Mouse (Mus musculus) cerebellum, adult (tissue): ENCODE measurements around the gene Ppfia1.

ENCODE experiments used
- ATAC-seq: cut with Nextera tagmentation; 2 replicates; pipeline ENCODE4 v1.9.2; 2017; ENCODE audit warnings: mild to moderate bottlenecking, moderate library complexity, mixed read lengths; ENCODE audit not compliant: insufficient number of reproducible peaks, low FRiP score, low TSS enrichment

The Ppfia1 gene

DNA sequence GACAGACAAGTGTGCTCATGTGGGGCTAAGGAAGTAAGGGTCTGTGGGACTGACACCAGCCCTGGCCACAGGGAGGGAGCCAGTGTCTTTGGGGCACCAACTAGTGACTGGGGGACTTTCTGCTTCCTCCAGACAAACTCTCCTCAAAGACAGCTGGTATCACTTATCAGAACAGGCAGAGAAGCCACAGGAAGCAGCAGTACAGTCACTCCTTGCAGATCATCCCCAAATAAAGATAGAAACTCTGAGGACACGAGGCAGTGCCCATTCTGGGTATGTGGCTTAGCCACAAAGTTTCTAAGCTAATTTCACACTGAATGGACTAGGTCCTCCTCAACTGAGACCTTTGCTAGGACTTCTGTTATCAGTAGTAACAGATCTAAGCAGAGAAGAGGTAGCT lies 60.6 kb downstream of the Ppfia1 start:
- no peak for ATAC-seq

GRCm38 (mm10) chr7:144490201-144490873 lies 63.2 kb downstream of the Ppfia1 start:
- ATAC-seq: no peak

- ATAC-seq: no peak
Observed at GRCm38 (mm10) chr7:144489067-144489774, 64.3 kb downstream of the Ppfia1 start.

- no peak for ATAC-seq
Observed at GRCm38 (mm10) chr7:144480314-144480713, 73.2 kb downstream of the Ppfia1 start.

DNA sequence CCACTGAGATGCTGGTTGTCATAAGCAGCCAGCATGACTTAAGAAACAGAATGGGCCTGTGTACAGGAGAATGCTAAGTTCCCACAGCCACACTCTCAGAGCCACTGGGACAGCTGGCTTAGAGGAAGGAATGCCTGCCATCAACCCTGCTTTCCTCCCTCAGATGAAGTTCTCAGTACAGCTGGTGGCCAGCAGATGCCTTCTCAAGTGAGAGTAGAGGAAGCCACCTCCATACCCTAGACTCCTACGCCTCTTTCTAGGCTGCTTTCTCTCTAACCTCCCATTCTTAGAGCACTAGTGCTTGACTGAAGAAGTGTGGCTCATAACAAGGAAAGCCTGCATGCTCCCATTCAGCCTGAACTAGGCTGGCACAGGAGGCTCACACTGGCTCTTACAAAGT lies 74.0 kb downstream of the Ppfia1 start:
- no peak for ATAC-seq

- no peak for ATAC-seq
Observed at GRCm38 (mm10) chr7:144475741-144476140, 77.8 kb downstream of the Ppfia1 start.

- ATAC-seq: no peak
Observed at GRCm38 (mm10) chr7:144473486-144473885, 80.0 kb downstream of the Ppfia1 start.

DNA sequence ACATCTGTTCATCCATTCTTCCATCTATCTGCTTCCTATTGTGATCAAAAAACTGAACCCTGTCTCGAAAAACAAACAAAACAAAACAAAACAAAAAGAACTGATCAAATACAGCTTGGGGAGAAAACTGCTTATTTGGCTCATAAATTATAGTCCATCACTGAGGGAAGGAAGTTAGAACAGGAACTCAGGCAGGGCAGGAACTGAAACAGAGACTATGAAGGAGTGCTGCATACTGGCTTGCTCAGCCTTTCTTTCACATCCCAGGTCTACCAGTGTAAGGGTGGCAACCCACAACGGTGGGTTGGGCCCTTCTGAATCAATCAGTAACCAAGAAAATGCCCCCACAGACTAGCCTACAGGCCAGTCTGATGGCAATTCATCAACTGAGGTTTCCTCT lies 82.4 kb downstream of the Ppfia1 start:
- ATAC-seq: no peak

DNA sequence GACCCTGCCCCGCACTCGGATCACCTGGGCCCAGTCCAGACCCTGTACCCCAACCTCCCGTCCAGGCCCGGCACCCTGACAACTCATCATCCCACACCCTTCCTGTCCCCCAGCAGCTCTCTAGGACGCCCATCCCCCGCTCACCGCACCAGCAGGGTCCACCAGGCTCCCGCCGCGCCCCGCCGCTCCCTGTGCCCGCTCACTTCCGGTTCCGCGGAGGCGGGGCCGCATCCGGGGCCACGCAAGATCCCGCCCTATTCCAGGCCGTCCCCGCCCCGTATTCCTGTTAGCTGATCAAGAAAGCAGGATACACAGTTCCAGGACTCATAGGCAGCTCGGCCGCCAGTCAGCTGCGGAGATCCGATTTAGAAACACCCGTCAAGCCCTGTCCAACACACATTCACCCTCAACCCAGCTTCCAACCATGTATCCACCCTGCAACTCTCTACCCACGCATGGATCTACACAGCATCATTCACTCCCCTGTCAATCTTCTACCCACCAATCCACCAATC lies 82.9 kb downstream of the Ppfia1 start, which contains the start of gene Cttn:
TSS of gene Cttn (minus strand) at position 465 of the 515 bp plus-strand sequence.
- ATAC-seq: peak; percentile 88

DNA sequence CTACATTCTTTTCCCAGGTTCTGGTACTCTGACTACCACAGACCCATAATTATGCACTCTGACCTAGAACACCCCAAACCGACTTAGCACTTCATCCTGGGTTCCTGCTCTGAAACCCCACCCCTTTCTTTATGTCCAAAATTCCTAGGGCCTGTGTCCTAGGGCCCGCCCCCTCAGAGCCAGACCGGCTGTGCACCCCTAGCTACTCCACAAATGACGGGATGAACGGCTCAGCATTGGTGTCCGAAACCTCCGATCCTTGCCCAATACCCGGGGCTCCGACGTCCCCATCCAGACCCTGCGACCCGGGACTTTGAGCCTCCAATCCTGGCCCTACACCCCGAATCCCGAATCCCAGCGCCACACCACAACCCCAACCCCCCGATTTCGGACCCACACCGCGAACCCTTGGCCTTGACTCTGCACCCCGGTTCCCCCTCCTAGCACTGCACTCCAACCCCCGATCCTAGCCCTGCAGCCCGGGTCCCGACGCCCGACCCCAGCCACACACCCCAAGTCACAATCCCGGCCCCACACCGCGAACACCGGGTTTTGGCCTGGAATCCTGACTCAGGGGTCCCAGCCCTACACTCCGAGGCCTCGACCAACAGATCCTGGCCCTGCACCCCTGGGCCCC lies 83.5 kb downstream of the Ppfia1 start:
- ATAC-seq: no peak

- ATAC-seq: no peak
Observed at GRCm38 (mm10) chr7:144469181-144469641, 84.3 kb downstream of the Ppfia1 start.

- ATAC-seq: no peak
Observed at GRCm38 (mm10) chr7:144468741-144469140, 84.8 kb downstream of the Ppfia1 start.

DNA sequence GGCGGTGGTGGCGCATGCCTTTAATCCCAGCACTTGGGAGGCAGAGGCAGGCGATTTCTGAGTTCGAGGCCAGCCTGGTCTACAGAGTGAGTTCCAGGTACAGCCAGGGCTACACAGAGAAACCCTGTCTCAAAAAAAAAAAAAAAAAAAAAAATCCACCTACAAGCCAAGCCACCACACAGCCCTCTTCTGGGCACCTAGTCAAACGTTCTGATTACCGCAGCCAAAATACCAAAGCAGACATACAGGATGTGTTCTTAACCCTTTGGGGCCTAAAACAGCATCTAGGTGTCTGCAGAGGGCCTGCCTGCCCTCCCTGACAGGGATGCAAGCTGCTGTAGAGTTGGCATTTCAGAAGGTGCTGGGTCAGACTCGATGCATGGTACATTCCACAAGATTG lies 91.0 kb downstream of the Ppfia1 start:
- no peak for ATAC-seq

- no peak for ATAC-seq
Observed at GRCm38 (mm10) chr7:144461246-144461902, 92.2 kb downstream of the Ppfia1 start.

GRCm38 (mm10) chr7:144458881-144459280 lies 94.6 kb downstream of the Ppfia1 start:
- no peak for ATAC-seq

DNA sequence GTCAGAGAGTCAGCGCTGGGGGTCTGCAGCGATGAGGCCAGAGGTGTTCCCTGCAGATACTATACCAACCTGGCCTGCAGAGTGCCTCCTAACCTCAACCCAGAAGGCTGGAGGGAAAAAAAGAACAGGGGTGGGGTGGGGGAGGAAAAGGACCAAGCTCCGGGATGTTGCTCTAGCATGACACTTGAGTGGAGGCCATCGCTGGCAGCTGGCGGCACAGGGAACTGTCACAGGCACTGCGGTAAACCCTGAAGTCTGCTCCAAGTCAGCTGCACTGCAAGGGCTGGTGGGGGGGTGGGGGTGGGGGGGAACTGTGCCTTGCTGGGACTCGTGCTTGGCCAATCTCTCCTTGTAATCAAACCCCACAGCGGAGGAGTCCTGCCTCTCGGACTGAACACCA lies 102.9 kb downstream of the Ppfia1 start:
- ATAC-seq: no peak

- ATAC-seq: peak; percentile 26; the same call in 1 of the 2 replicates
Observed at GRCm38 (mm10) chr7:144449637-144450570, 103.6 kb downstream of the Ppfia1 start.

DNA sequence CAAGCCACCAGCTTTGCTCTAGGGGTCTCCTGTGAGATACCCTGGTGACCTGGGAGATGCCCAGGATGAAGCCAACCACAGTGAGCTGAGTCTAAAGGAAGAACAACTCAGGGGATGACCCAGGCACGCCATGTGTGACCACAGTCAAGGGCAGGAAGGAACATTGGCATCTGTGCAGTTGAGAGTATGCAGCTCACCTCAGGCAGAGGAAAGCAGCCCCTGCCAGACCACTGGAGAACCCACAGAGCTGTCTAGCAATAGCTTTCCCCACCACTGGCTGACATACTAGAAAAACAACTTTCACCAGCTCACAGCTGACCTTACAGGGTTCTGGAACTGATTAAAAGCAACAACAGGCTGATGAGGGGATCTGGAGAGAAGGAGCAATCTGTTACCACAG lies 105.3 kb downstream of the Ppfia1 start:
- no peak for ATAC-seq

DNA sequence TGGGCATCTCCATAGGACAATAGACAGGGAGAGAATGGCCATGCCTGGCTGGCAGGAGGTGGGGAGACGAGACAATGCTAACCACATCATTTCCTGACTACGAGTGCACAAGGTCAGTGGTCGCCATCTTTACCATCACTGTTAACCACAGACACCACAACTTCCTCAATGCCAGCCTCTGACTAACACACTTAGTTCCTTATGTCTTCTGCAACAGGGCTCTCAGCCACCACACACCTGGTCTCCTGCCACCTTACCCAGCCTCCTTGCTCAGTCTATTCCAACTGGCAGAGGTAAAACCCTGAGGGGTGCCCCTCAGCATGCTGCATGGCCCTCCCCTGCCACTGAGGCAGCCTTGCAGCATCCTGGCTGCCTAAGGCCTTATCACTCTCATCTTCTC lies 106.4 kb downstream of the Ppfia1 start:
- no peak for ATAC-seq

GRCm38 (mm10) chr7:144444788-144445187 lies 108.7 kb downstream of the Ppfia1 start:
- no peak for ATAC-seq
